Mouse (Mus musculus): ENCODE measurements at regions not wholly inside any gene's neighbourhood (a gene's known extent, or its start where the extent isn't known, plus 50 kb on each side); places are given as distances from the start of the nearest gene placed in this dataset.

- ATAC-seq, result no peak
- no peak overlapping the region for H3K27ac ChIP-seq (ENCODE audit: low read depth, low read length)
- 50% methylated on average over 2 of the region's 2 CpGs for WGBS
These were observed 320.1 kb upstream of the Tmem229a start for GRCm38 (mm10) chr6:25276221-25276620.

GRCm38 (mm10) chr6:25260559-25260958 lies 304.5 kb upstream of the Tmem229a start:
- no peak overlapping the region for H3K4me3 ChIP-seq (ENCODE audit: low read length)
- no peak overlapping the region for H3K27ac ChIP-seq (ENCODE audit: low read depth, low read length)
- no peak overlapping the region for H3K4me2 ChIP-seq (ENCODE audit: low read length)
- no peaks in the 10 kb centered on the region for H3K27me3 ChIP-seq (replicated peaks; ENCODE audit: control insufficient read depth, insufficient read depth, low read length)
- no peak for ATAC-seq
- no peaks in the 10 kb centered on the region for H3K9me3 ChIP-seq (ENCODE audit: control insufficient read depth, low read length)
- H3K4me1 ChIP-seq (ENCODE audit: control insufficient read depth, insufficient read depth, low read depth, low read length), result no peaks in the 10 kb centered on the region
- H3K9ac ChIP-seq (ENCODE audit: low read depth, low read length), result no peak overlapping the region
- 89% methylated on average over 1 of the region's 1 CpGs for WGBS
- H3K36me3 ChIP-seq (ENCODE audit: control insufficient read depth, insufficient read depth, low read length), result no peaks in the 10 kb centered on the region

More at GRCm38 (mm10) chr6:25276221-25276620, 320.1 kb upstream of the Tmem229a start:
- no peak overlapping the region for H3K4me2 ChIP-seq (ENCODE audit: low read length)
- no peaks in the 10 kb centered on the region for H3K9me3 ChIP-seq (ENCODE audit: control insufficient read depth, low read length)
- no peak overlapping the region for H3K4me3 ChIP-seq (ENCODE audit: low read length)
- H3K9ac ChIP-seq (ENCODE audit: low read depth, low read length), result no peak overlapping the region
- no peaks in the 10 kb centered on the region for H3K27me3 ChIP-seq (replicated peaks; ENCODE audit: control insufficient read depth, insufficient read depth, low read length)
- no peaks in the 10 kb centered on the region for H3K36me3 ChIP-seq (ENCODE audit: control insufficient read depth, insufficient read depth, low read length)
- no peaks in the 10 kb centered on the region for H3K4me1 ChIP-seq (ENCODE audit: control insufficient read depth, insufficient read depth, low read depth, low read length)

GRCm38 (mm10) chr6:25255762-25256161 lies 299.7 kb upstream of the Tmem229a start:
- no peaks in the 10 kb centered on the region for H3K4me1 ChIP-seq (ENCODE audit: control insufficient read depth, insufficient read depth, low read depth, low read length)
- H3K27ac ChIP-seq (ENCODE audit: low read depth, low read length), result no peak overlapping the region
- H3K9ac ChIP-seq (ENCODE audit: low read depth, low read length), result no peak overlapping the region
- no peaks in the 10 kb centered on the region for H3K27me3 ChIP-seq (replicated peaks; ENCODE audit: control insufficient read depth, insufficient read depth, low read length)
- H3K4me2 ChIP-seq (ENCODE audit: low read length), result no peak overlapping the region
- 69% methylated on average over 2 of the region's 2 CpGs for whole genome bisulfite sequencing
- H3K36me3 ChIP-seq (ENCODE audit: control insufficient read depth, insufficient read depth, low read length), result no peaks in the 10 kb centered on the region
- no peak overlapping the region for H3K4me3 ChIP-seq (ENCODE audit: low read length)
- no peaks in the 10 kb centered on the region for H3K9me3 ChIP-seq (ENCODE audit: control insufficient read depth, low read length)
- ATAC-seq, result peak; percentile 60

- H3K36me3 ChIP-seq (ENCODE audit: control insufficient read depth, insufficient read depth, low read length), result no peaks in the 10 kb centered on the region
- no peak overlapping the region for H3K27ac ChIP-seq (ENCODE audit: low read depth, low read length)
- H3K9ac ChIP-seq (ENCODE audit: low read depth, low read length), result no peak overlapping the region
- no peaks in the 10 kb centered on the region for H3K4me1 ChIP-seq (ENCODE audit: control insufficient read depth, insufficient read depth, low read depth, low read length)
- no peaks in the 10 kb centered on the region for H3K9me3 ChIP-seq (ENCODE audit: control insufficient read depth, low read length)
- no peak overlapping the region for H3K4me2 ChIP-seq (ENCODE audit: low read length)
- WGBS, result 75% methylated on average over 2 of the region's 2 CpGs
- H3K4me3 ChIP-seq (ENCODE audit: low read length), result no peak overlapping the region
- H3K27me3 ChIP-seq (replicated peaks; ENCODE audit: control insufficient read depth, insufficient read depth, low read length), result no peaks in the 10 kb centered on the region
- ATAC-seq, result no peak
These were observed 280.9 kb upstream of the Tmem229a start for GRCm38 (mm10) chr6:25237021-25237420.

GRCm38 (mm10) chr6:25236616-25237015 lies 280.5 kb upstream of the Tmem229a start:
- WGBS, result 82% methylated on average over 3 of the region's 3 CpGs

More at GRCm38 (mm10) chr6:25236616-25237015, 280.5 kb upstream of the Tmem229a start:
- Histone ChIP-seq H3K36me3 (ENCODE audit: control insufficient read depth, insufficient read depth, low read length) (no peaks in the 10 kb centered on the region), H3K9me3 (ENCODE audit: control insufficient read depth, low read length) (no peaks in the 10 kb centered on the region), H3K4me3 (ENCODE audit: low read length) (no peak overlapping the region), H3K4me1 (ENCODE audit: control insufficient read depth, insufficient read depth, low read depth, low read length) (no peaks in the 10 kb centered on the region), H3K27ac (ENCODE audit: low read depth, low read length) (no peak overlapping the region), H3K4me2 (ENCODE audit: low read length) (no peak overlapping the region), H3K9ac (ENCODE audit: low read depth, low read length) (no peak overlapping the region), H3K27me3 (replicated peaks; ENCODE audit: control insufficient read depth, insufficient read depth, low read length) (no peaks in the 10 kb centered on the region)
- ATAC-seq, result no peak

All from hindbrain, embryonic 16.5 days (tissue).